Mouse (Mus musculus): Measurements from ENCODE around the gene Gm20518.

- TF ChIP-seq CTCF (IDR thresholded peaks at IDR 0.05; ENCODE audit: extremely low read depth, insufficient read length, insufficient replicate concordance, low read depth, low read length) (no peak), POLR2A (IDR thresholded peaks at IDR 0.05; ENCODE audit: low read depth, low read length) (no peak)
Observed at GRCm38 (mm10) chr16:17834543-17834942, 56.9 kb downstream of the Gm20518 start.
